Mouse (Mus musculus) kidney, postnatal 36 days (tissue): Measurements from ENCODE around the gene Pdgfb.

Experiments used
- DNase-seq, 2 experiments: peaks; one replicate each; pipeline ENCODE4 v3.0.0; 2021 to 2022; ENCODE audit warnings: mixed read lengths in 2 of 2

The Pdgfb gene

DNA sequence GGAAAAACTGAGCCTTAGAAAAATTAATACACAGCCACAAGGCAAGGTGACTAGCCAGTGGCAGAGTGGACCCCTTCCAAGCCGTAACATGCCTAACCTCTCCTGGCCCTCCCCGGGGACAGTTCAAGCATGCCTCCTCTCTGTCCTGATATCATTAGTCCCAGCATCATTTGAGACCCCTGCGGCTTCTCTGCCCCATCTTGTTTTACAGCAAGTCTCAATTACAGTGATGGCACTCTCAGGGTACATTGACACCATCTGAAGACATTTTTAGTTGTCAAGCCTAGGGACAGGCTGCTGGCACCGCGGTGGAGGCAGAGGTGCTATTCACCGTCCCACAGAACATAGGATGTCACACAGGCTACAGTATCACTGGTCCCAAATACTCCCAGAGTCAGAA is 6.3 kb downstream of the Pdgfb start:
- no peak for DNase-seq

DNA sequence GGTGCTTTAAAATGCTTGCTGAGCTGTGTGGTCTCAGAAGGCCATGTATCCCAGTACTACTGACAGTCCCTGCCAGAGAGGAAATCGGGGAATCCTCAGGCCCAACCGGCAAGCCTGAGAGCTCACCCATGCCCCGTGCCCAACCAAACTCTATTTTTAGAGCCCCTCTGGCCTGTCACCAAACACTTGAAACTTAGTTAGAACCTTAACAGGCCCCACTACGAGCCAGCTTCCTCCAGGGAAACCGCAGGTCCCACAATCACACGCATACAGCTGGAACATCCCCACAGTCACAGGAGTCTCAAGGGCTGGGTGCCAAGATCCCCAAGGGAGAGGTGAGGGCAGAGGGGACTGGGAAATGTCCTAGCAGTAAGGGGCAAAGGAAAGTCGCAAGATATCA is 8.6 kb downstream of the Pdgfb start:
- peak in 1 of 2 experiments; percentile 64 for DNase-seq

- DNase-seq = peak in 1 of 2 experiments; percentile 63
Observed at GRCm38 (mm10) chr15:80005436-80005835, 9.3 kb downstream of the Pdgfb start.

DNA sequence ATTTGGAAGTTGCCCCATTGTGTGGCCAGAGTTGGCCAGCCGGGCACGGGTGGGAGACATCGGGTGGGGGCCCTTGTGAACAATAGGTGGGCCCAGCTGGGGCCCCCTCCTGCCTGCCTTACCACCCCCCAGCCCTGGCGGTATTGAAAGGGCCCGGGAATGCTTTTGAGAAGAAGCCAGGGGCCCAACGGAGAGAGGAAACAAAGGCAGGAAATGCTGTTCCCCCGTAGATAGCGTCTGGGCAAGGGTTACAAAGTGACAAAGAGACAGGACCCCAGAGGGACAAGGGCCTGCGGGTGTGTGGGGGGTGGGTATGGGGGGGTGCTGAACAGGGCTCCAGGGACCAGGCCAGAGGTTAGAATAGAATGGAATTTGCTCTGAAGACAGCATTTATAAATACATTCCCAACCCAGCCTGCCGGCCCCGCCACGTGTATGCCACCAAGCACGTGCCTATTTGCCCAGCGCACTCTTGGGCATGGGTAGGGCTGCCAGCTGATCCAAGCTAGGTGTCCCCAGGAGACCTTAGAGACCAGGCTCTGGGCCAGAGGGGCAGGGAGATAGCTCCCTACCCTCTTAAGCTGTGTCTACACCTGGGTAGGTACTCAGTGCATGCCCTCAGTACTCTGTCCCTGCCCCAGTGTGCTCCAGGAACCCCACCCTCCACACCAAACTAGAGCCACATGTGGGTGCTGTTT is 10.0 kb downstream of the Pdgfb start:
- DNase-seq = peak; percentile 82 to 83

GRCm38 (mm10) chr15:80003581-80003980 is 11.2 kb downstream of the Pdgfb start:
- peak in 1 of 2 experiments; percentile 25 for DNase-seq

GRCm38 (mm10) chr15:80001601-80002000 is 13.2 kb downstream of the Pdgfb start:
- no peak for DNase-seq

- peak; percentile 62 to 79 for DNase-seq
Observed at GRCm38 (mm10) chr15:80000694-80001093, 14.1 kb downstream of the Pdgfb start.

DNA sequence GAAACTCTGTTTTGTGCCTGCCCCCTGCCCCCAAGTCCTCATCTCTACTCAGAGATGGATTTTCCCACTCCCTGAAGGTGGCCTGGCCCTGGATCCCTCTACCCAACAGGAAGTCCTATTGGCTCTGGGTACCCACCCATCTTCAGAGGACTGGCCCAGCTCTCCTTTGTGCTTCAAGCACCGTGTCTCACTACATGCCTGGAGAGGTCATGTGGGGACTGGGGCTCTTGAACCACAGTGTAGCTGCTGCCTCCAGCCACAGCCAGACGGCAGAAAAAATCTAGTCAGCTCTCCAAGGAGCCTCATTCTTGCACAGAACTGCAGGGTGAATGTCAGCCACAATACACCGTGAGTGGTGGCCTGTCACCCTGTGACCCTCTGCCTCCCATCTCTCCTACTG is 16.8 kb downstream of the Pdgfb start:
- DNase-seq = no peak

GRCm38 (mm10) chr15:79996781-79997180 is 18.0 kb downstream of the Pdgfb start:
- DNase-seq = peak; percentile 80 to 86

- DNase-seq = no peak
Observed at GRCm38 (mm10) chr15:79995552-79995951, 19.2 kb downstream of the Pdgfb start.

GRCm38 (mm10) chr15:79994566-79994965 is 20.2 kb downstream of the Pdgfb start:
- no peak for DNase-seq

DNA sequence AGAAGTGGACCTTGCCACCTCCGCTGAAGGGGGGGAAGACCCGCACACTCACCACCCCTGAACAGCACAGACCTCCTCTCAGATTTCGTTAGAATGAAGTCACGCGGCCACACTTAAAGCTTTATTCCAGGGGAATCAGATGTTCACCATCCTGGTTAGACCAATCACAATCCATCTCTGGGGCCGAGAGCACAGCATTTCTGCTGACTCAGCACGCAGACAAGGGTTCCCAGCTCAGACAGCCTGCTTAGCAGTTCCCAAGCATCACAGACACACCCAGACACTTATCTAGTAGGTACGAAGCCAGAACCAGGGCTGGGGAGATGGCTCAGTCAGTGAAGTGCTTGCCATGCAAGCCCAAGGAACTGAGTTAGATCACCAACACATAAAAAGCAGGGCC is 28.6 kb downstream of the Pdgfb start:
- DNase-seq = no peak

DNA sequence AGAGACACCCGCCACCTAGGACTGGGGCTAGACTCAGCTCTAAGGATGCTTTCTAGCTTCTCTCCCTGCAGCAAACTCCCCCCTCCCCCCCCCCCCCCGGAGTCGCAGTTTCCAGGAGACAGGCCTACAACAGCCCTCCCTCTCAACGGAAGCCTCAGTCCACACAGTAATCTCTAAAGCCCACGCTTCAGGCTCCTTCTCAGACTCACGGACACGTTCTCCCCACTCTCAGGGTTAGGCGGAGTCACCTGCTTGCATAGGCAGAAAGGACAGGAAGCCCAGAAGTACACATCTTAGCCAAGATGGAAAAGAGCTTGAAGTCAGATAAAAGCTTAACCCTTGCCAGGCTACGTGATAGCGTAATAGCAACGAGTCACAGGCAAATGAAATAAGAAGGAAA is 29.3 kb downstream of the Pdgfb start:
- DNase-seq = no peak

DNA sequence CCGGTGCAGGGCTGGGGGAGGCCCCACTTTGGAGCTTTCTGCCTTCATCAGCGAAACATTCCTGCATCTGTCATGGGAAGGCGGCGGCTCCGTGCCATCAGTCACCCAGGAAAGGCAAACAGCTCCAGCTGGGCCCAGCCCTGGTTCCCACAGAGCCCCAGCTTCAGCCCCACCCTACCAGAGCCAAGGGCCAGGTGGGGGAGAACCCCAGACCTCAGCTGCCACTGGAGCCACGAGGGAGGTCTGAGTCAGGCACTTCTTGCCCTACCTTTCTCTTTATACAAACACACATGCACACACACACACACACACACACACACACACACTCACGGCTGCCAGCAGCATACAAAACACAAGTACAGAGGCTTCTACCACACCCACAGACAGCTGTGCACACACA is 30.6 kb downstream of the Pdgfb start:
- DNase-seq = no peak

GRCm38 (mm10) chr15:79980716-79981115 is 34.1 kb downstream of the Pdgfb start:
- peak; percentile 26 to 38 for DNase-seq

DNA sequence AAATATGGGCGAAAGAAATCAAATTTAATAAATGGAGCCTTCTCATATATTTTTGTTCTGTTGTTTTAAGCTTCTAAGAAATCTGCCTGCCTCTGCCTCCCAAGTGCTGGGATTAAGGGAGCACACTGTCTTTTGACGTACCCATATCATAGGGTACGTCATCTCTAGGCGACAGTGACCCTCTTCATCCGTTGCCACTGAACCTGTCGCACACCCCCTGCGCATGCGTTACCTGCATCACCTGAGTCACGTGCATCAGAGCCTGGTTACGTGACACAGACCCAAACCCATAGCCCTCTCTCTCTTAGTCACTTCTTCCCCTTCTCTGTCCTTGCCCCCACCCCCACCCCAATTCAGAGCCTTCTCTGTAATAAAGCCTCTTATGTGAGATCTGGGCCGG is 42.6 kb downstream of the Pdgfb start:
- DNase-seq = no peak

GRCm38 (mm10) chr15:79970940-79971339 is 43.8 kb downstream of the Pdgfb start, which contains the start of gene Cbx7:
Gene Cbx7, minus strand, starts transcription at chr15:79971119.
- DNase-seq = no peak

GRCm38 (mm10) chr15:79970491-79970890 is 44.3 kb downstream of the Pdgfb start:
- no peak for DNase-seq

DNA sequence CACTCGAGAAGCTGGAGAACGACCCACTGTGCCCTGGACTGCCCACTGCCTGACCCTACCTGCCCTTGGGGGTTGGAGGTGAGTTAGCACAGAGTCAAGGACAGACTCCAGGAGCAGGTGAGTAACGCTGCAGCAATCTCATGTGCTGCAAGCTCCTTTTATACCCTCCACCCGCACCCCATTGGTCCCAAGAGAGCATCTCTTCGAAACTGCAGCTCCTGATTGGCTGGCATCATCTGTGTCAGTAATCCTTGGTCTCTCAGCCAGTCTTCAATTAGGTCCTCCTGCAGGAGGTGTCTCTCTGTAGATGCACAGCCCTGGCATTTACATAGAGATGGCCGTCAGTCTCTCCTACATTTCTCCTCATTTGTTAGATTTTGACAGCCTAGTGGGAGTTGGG is 47.4 kb downstream of the Pdgfb start:
- DNase-seq = no peak

GRCm38 (mm10) chr15:79964376-79964775 is 50.4 kb downstream of the Pdgfb start:
- DNase-seq = no peak

GRCm38 (mm10) chr15:79962661-79963060 is 52.1 kb downstream of the Pdgfb start:
- DNase-seq = no peak

- peak in 1 of 2 experiments; percentile 41 for DNase-seq
Observed at GRCm38 (mm10) chr15:79961366-79961921, 53.3 kb downstream of the Pdgfb start.

GRCm38 (mm10) chr15:79958418-79958817 is 56.4 kb downstream of the Pdgfb start:
- DNase-seq = no peak

DNA sequence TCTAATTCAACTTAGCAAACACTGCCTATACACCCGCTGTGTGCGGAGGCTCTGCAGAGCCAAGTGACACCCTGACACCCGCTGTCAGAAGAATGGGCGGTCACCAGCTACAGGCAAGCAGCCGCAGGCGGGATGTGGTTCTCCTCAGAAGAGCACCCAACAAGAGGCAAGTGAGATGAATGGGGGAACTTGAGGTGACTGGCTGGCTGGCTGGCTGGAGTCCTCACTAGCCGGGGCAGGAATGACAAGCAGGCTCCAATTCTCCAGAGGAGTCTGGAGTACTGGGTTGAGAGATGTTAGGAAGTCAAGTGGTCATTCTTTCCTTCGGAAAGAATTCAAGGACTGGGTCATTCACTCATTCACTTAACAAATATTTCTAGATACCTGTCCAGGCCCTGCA is 58.2 kb downstream of the Pdgfb start:
- no peak for DNase-seq

GRCm38 (mm10) chr15:79953470-79953869 is 61.3 kb downstream of the Pdgfb start:
- DNase-seq = peak; percentile 57 to 64
